In genomic region chr8:4612932-4613853, GRCm38 (mm10) we compare ENCODE assay signal across 8 mouse cellular contexts. TPM values are rescaled to one million over a fixed set of nuclear protein-coding genes. Genes with fewer than 3 reads are reported as not detected.
A peak's percentile ranks its signal among the peaks of the same experiment; 100 is the strongest.
DNase-seq lines count a peak whose midpoint lies in the region; ATAC-seq and TF ChIP-seq lines count a peak whose summit lies in the region.

Zfp958 (plus strand) TSS chr8:4613167.

- peak; percentile 96 for DNase-seq in CD4-positive helper T cell, adult 2 months (ENCODE audit: low read depth, low spot score)
- peak; percentile 95 for DNase-seq in brain, embryonic 18.5 days (ENCODE audit: low read depth, low spot score)
- peak; percentile 99 for DNase-seq in kidney, postnatal 0 days (ENCODE audit: low spot score)
- DNase-seq in liver, embryonic 11.5 days (ENCODE audit: low spot score), result peak; percentile 82
- DNase-seq in naive thymus-derived CD4-positive, alpha-beta T cell, adult 2 months (ENCODE audit: low read depth), result peak; percentile 97

- peak; percentile 100 for ATAC-seq in erythroid progenitor cell, adult 5-6 weeks (replicated peaks; ENCODE audit: low FRiP score, poor library complexity, severe bottlenecking)
- ATAC-seq in heart, embryonic 12.5 days (ENCODE audit: insufficient number of reproducible peaks, low FRiP score), result peak; percentile 98
- peak; percentile 100 for ATAC-seq in kidney, postnatal 0 days (replicated peaks; ENCODE audit: low FRiP score, low read depth)
- ATAC-seq in liver, embryonic 11.5 days (replicated peaks; ENCODE audit: low FRiP score), result peak; percentile 100
- ATAC-seq in stomach, embryonic 14.5 days (ENCODE audit: insufficient number of reproducible peaks, insufficient read depth, low FRiP score, low read depth), result peak; percentile 100

- peak within 1 kb of the TSS; percentile 83 for H3K9ac ChIP-seq in heart, embryonic 12.5 days
- H3K9ac ChIP-seq in kidney, postnatal 0 days (ENCODE audit: low read depth, low read length), result peak within 1 kb of the TSS; percentile 88
- peak within 1 kb of the TSS; percentile 91 for H3K9ac ChIP-seq in liver, embryonic 11.5 days (ENCODE audit: low read depth, low read length)
- peak within 1 kb of the TSS; percentile 82 for H3K9ac ChIP-seq in stomach, embryonic 14.5 days (replicated peaks; ENCODE audit: low read depth, low read length)

- H3K27ac ChIP-seq in heart, embryonic 12.5 days (ENCODE audit: poor library complexity, severe bottlenecking), result peak within 1 kb of the TSS; percentile 87
- peak within 1 kb of the TSS; percentile 93 for H3K27ac ChIP-seq in kidney, postnatal 0 days
- H3K27ac ChIP-seq in liver, embryonic 11.5 days (ENCODE audit: low read depth, low read length), result peak within 1 kb of the TSS; percentile 81
- H3K27ac ChIP-seq in stomach, embryonic 14.5 days (ENCODE audit: low read length), result peak within 1 kb of the TSS; percentile 90

- no peak for TF ChIP-seq CTCF in kidney, postnatal 0 days (IDR thresholded peaks at IDR 0.05; ENCODE audit: low read depth)

- H3K36me3 ChIP-seq in heart, embryonic 12.5 days, result peaks cover 15% of the 10 kb centered on the region
- no peaks in the 10 kb centered on the region for H3K36me3 ChIP-seq in kidney, postnatal 0 days (ENCODE audit: insufficient read depth, low read length)
- peaks cover 9% of the 10 kb centered on the region; the same call in 1 of the 2 replicates for H3K36me3 ChIP-seq in liver, embryonic 11.5 days (ENCODE audit: control insufficient read depth, insufficient read depth, low read length)
- no peaks in the 10 kb centered on the region; the same call in 1 of the 2 replicates for H3K36me3 ChIP-seq in stomach, embryonic 14.5 days (ENCODE audit: control insufficient read depth, insufficient read depth, low read length)

- H3K27me3 ChIP-seq in heart, embryonic 12.5 days (replicated peaks), result no peaks in the 10 kb centered on the region
- H3K27me3 ChIP-seq in kidney, postnatal 0 days (ENCODE audit: insufficient read depth, low read length), result no peaks in the 10 kb centered on the region
- no peaks in the 10 kb centered on the region for H3K27me3 ChIP-seq in liver, embryonic 11.5 days (replicated peaks; ENCODE audit: control insufficient read depth, insufficient read depth, low read length)
- H3K27me3 ChIP-seq in stomach, embryonic 14.5 days (ENCODE audit: control insufficient read depth, insufficient read depth, low read length), result no peaks in the 10 kb centered on the region

- peaks cover 11% of the 10 kb centered on the region for H3K4me1 ChIP-seq in heart, embryonic 12.5 days (replicated peaks)
- 0 out of 2 replicates have a peak, but pooled peaks cover 3% of the 10 kb centered on the region for H3K4me1 ChIP-seq in kidney, postnatal 0 days (replicated peaks; ENCODE audit: insufficient read depth, low read length)
- H3K4me1 ChIP-seq in liver, embryonic 11.5 days (replicated peaks; ENCODE audit: control insufficient read depth, insufficient read depth, low read length), result peaks cover 3% of the 10 kb centered on the region
- H3K4me1 ChIP-seq in stomach, embryonic 14.5 days (ENCODE audit: control insufficient read depth, insufficient read depth, low read length), result peaks cover 4% of the 10 kb centered on the region; the same call in 1 of the 2 replicates

- under 1% methylated on average over 25 of the region's 25 CpGs for WGBS in heart, embryonic 12.5 days
- under 1% methylated on average over 25 of the region's 25 CpGs for WGBS in kidney, postnatal 0 days
- under 1% methylated on average over 25 of the region's 25 CpGs for WGBS in liver, embryonic 11.5 days
- under 1% methylated on average over 25 of the region's 25 CpGs for WGBS in stomach, embryonic 14.5 days

- H3K4me2 ChIP-seq in heart, embryonic 12.5 days, result peak within 1 kb of the TSS; percentile 81
- H3K4me2 ChIP-seq in kidney, postnatal 0 days (ENCODE audit: low read length), result peak within 1 kb of the TSS; percentile 86
- H3K4me2 ChIP-seq in liver, embryonic 11.5 days, result peak within 1 kb of the TSS; percentile 90
- peak within 1 kb of the TSS; percentile 87 for H3K4me2 ChIP-seq in stomach, embryonic 14.5 days (replicated peaks; ENCODE audit: low read depth, low read length)

- H3K4me3 ChIP-seq in heart, embryonic 12.5 days, result peak within 1 kb of the TSS; percentile 90
- H3K4me3 ChIP-seq in kidney, postnatal 0 days (replicated peaks; ENCODE audit: low read depth, low read length), result peak within 1 kb of the TSS; percentile 82
- H3K4me3 ChIP-seq in liver, embryonic 11.5 days (ENCODE audit: low read depth, low read length), result peak within 1 kb of the TSS; percentile 91
- peak within 1 kb of the TSS; percentile 90 for H3K4me3 ChIP-seq in stomach, embryonic 14.5 days (ENCODE audit: low read depth, low read length)

- H3K9me3 ChIP-seq in heart, embryonic 12.5 days (replicated peaks), result no peaks in the 10 kb centered on the region
- no peaks in the 10 kb centered on the region for H3K9me3 ChIP-seq in kidney, postnatal 0 days (replicated peaks; ENCODE audit: low read length)
- H3K9me3 ChIP-seq in liver, embryonic 11.5 days (ENCODE audit: control insufficient read depth, low read length), result no peaks in the 10 kb centered on the region
- H3K9me3 ChIP-seq in stomach, embryonic 14.5 days (ENCODE audit: control insufficient read depth, low read depth, low read length), result no peaks in the 10 kb centered on the region

RNA-seq across cellular contexts. Expression of gene Zfp958, which starts in this region (rescaled TPM):
- 5.9 and 7.6 TPM in 2 replicates for total RNA-seq in erythroid progenitor cell, adult 5-6 weeks (2015; ENCODE audit: low replicate concordance)
- 1.9 and 11.7 TPM in 2 replicates for total RNA-seq in erythroid progenitor cell, adult 5-6 weeks (2017; ENCODE audit: low replicate concordance)
- 8.4 and 9.5 TPM in 2 replicates for polyA plus RNA-seq in heart, embryonic 12.5 days (2016; fragmentation: Nextera tagmentation; extraction: Ambion mirVana)
- 13.8 and 16.4 TPM in 2 replicates for polyA plus RNA-seq in kidney, postnatal 0 days (2015; fragmentation: Nextera tagmentation; extraction: Ambion mirVana)
- polyA plus RNA-seq in liver, embryonic 11.5 days (2014; fragmentation: Nextera tagmentation; extraction: Ambion mirVana), result 9.8 and 13.1 TPM in 2 replicates
- polyA plus RNA-seq in stomach, embryonic 14.5 days (2014; fragmentation: Nextera tagmentation; extraction: Ambion mirVana), result 11.7 and 17.0 TPM in 2 replicates

Comparison
In these comparisons a context has a peak if more than half of its experiments do, and no peak if none do; other contexts are left out.
1. Peak in every context shown above with its lines: DNase-seq, ATAC-seq, H3K4me3 ChIP-seq and H3K27ac ChIP-seq.